Mouse (Mus musculus) olfactory bulb, adult 2 months (tissue): ENCODE measurements around the gene Uri1.

Experiments used
- CTCF ChIP-seq: fragments of 200-500 bp; IDR thresholded peaks from 2 replicates; pipeline ENCODE4 v1.5.1; 2012; ENCODE audit warnings: low read depth, mild to moderate bottlenecking, low read length, moderate library complexity; ENCODE audit not compliant: insufficient read depth
- POLR2A ChIP-seq: fragments of 200-500 bp; IDR thresholded peaks from 2 replicates; pipeline ENCODE4 v1.6.1; 2012; ENCODE audit warnings: mild to moderate bottlenecking, low read depth, low read length, moderate library complexity; ENCODE audit not compliant: insufficient read depth

- TF ChIP-seq POLR2A = no peak
- no peak for TF ChIP-seq CTCF
Observed at GRCm38 (mm10) chr7:37911114-37911801, 112.1 kb downstream of the Uri1 start.
